Mouse (Mus musculus) embryonic fibroblast, embryonic 13.5 days (primary cell): ENCODE data around the gene Tvp23b. TPM values are rescaled to one million over a fixed set of nuclear protein-coding genes. Genes with fewer than 3 reads are reported as not detected.

Source experiments
- H3K27ac ChIP-seq: 2 replicates; pipeline ENCODE4 v1.5.1; 2012; ENCODE audit warnings: low read length, control low read depth, inconsistent platforms; ENCODE audit not compliant: insufficient read depth
- H3K4me1 ChIP-seq: 2 replicates; pipeline ENCODE4 v1.6.1; 2011; ENCODE audit warnings: low read length; ENCODE audit not compliant: control insufficient read depth, insufficient read depth
- H3K4me3 ChIP-seq: 2 replicates; pipeline ENCODE4 v1.5.1; 2011; ENCODE audit warnings: mild to moderate bottlenecking, control low read depth, low read length; ENCODE audit not compliant: insufficient read depth
- CTCF ChIP-seq: IDR thresholded peaks from 2 replicates; pipeline ENCODE4 v1.5.1; 2011; ENCODE audit warnings: mild to moderate bottlenecking, control low read depth, low read length, moderate library complexity, borderline replicate concordance; ENCODE audit not compliant: insufficient read depth
- POLR2A ChIP-seq: IDR thresholded peaks from 2 replicates; pipeline ENCODE4 v1.6.1; 2011; ENCODE audit warnings: low read depth, mild to moderate bottlenecking, control low read depth, low read length, moderate library complexity
- polyA plus RNA-seq: library from polyadenylated mRNA; stranded (reverse); fragments of >200 nt; gene quantifications from 2 replicates; pipeline ENCODE4 v1.2.4, GENCODE M21; 2011; ENCODE audit warnings: low read depth; ENCODE audit not compliant: missing spikeins, insufficient read length

Tvp23b gene
- polyA plus RNA-seq, 1 experiment: 58.2 TPM

DNA sequence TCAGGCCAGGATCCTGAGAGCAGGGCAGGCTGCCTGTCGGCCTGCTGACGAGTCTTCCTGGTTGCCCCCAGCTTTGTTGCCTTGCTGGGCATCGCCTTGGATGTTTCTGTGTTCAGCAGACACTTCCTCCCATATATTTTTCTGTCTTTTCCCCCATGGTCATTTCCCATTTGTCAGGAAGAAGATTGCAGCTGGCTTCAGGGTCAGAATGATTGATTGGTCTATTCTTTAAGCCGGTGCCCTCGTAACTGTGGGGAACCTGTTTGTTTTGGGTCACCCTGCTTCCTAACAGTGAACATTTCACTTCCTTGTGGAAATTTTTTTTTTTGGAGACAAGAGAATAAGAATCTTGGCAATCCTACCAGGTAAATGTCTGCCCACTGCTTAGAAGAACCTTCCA, 6.1 kb downstream of the Tvp23b start:
- Histone ChIP-seq H3K4me1 (no peaks in the 10 kb centered on the region; the same call in 1 of the 2 replicates), H3K4me3 (no peak overlapping the region), H3K27ac (no peak overlapping the region)
- TF ChIP-seq CTCF (no peak), POLR2A (no peak)

- Histone ChIP-seq H3K27ac (no peak overlapping the region), H3K4me1 (no peaks in the 10 kb centered on the region), H3K4me3 (no peak overlapping the region)
- no peak for TF ChIP-seq POLR2A
- no peak for TF ChIP-seq CTCF
Observed at GRCm38 (mm10) chr11:62890796-62891195, 11.5 kb downstream of the Tvp23b start.

GRCm38 (mm10) chr11:62891763-62892162, 12.5 kb downstream of the Tvp23b start:
- Histone ChIP-seq H3K27ac (no peak overlapping the region), H3K4me1 (no peaks in the 10 kb centered on the region), H3K4me3 (no peak overlapping the region)
- TF ChIP-seq CTCF (no peak), POLR2A (no peak)

- no peak overlapping the region for H3K4me3 ChIP-seq
- TF ChIP-seq POLR2A (no peak), CTCF (no peak)
- no peak overlapping the region for H3K27ac ChIP-seq
- H3K4me1 ChIP-seq: no peaks in the 10 kb centered on the region
Observed at GRCm38 (mm10) chr11:62901699-62902323, 22.6 kb downstream of the Tvp23b start.

DNA sequence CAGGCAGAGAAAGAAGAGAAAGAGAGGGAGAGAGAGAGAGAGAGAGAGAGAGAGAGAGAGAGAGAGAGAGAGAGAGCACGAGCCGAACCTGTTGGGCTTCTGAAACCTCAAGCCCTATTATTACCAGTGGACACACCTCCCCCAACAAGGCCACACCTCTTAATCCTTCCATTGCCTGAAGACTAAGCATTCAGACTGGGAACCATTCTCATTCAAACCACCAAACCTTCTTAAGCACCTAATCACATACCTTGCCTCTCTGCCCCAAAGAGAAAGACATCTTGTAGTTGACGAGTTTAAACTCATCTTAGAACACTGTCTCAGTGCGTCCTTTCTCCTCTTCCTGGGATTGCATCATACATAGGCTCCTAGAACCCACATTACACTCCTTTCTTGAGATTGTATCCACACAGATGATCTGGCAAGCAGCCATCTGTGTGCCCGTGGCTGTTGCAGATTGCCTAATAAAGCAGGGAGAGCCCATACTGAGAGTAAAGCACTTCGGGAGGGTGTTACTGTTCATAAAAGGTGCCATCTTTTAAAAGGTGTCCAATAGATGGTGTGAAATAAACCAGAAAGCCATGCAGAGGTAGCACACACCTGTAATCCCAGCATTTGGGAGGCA, 24.7 kb downstream of the Tvp23b start:
- no peak overlapping the region for H3K4me3 ChIP-seq
- no peaks in the 10 kb centered on the region for H3K4me1 ChIP-seq
- TF ChIP-seq POLR2A (no peak), CTCF (no peak)
- H3K27ac ChIP-seq: no peak overlapping the region

- no peak overlapping the region for H3K4me3 ChIP-seq
- H3K4me1 ChIP-seq: peaks cover 5% of the 10 kb centered on the region
- TF ChIP-seq CTCF: no peak
- no peak for TF ChIP-seq POLR2A
- peak overlapping the region; percentile 97 for H3K27ac ChIP-seq
Observed at GRCm38 (mm10) chr11:62909720-62910306, 30.6 kb downstream of the Tvp23b start.

- no peak for TF ChIP-seq CTCF
- H3K4me3 ChIP-seq: no peak overlapping the region
- peak overlapping the region; percentile 97 for H3K27ac ChIP-seq
Observed at GRCm38 (mm10) chr11:62911362-62911761, 32.1 kb downstream of the Tvp23b start.

DNA sequence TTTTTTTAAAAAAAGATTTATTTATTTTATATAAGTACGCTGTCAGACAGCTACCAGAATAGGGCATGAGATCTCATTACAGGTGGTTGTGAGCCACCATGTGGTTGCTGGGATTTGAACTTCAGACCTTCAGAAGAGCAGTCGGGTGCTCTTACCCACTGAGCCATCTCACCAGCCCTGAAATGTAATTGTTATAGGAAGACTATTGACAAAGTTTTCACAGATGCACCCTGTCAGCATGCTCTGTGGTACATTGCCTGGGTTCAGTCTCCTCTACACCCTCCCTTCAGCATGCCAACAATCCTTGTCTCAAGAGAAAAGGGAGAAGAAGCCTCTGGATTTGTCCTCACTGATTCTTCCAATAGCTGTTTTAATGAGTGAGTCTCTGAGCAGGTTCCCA, 33.9 kb downstream of the Tvp23b start:
- H3K4me1 ChIP-seq: peaks cover 5% of the 10 kb centered on the region
- H3K27ac ChIP-seq: no peak overlapping the region
- TF ChIP-seq POLR2A (no peak), CTCF (no peak)
- no peak overlapping the region for H3K4me3 ChIP-seq

More at GRCm38 (mm10) chr11:62911362-62911761, 32.1 kb downstream of the Tvp23b start:
- H3K4me1 ChIP-seq: peaks cover 5% of the 10 kb centered on the region

GRCm38 (mm10) chr11:62914532-62914931, 35.3 kb downstream of the Tvp23b start:
- TF ChIP-seq CTCF: no peak
- TF ChIP-seq POLR2A: no peak
- H3K27ac ChIP-seq: no peak overlapping the region
- H3K4me1 ChIP-seq: peaks cover 5% of the 10 kb centered on the region
- H3K4me3 ChIP-seq: no peak overlapping the region

DNA sequence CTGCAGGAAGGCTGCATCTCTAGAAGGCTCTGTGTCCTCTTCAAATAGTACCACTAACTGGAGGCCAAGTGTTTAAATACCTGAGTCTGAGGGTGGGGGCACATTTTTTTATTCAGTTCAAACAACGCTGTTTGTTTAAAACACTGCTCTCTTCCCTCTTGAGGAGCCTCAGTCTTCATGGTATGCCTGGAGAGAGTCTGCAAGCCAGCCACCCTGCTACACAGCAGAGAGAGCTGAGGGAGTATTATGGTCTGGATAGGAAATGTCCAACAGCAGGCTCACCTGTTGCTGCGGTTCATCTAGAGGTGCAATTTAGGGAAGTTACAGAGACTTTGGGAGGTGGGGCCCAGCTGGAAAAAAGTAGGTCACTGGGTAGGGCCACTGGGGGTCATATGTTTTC, 36.2 kb downstream of the Tvp23b start:
- TF ChIP-seq CTCF: no peak
- TF ChIP-seq POLR2A: no peak
- peaks cover 5% of the 10 kb centered on the region for H3K4me1 ChIP-seq
- H3K4me3 ChIP-seq: no peak overlapping the region
- H3K27ac ChIP-seq: no peak overlapping the region

- H3K4me1 ChIP-seq: no peaks in the 10 kb centered on the region
- no peak overlapping the region for H3K27ac ChIP-seq
- no peak for TF ChIP-seq CTCF
- no peak for TF ChIP-seq POLR2A
- no peak overlapping the region for H3K4me3 ChIP-seq
Observed at GRCm38 (mm10) chr11:62916765-62917164, 37.5 kb downstream of the Tvp23b start.
